Mouse (Mus musculus): ENCODE measurements around the gene Sox13. TPM values are rescaled to one million over a fixed set of nuclear protein-coding genes. Genes with fewer than 3 reads are reported as not detected.

Sox13 gene
- total and polyA plus RNA-seq, 3 experiments = 0.34 to 1.4 (median 0.90) TPM

- no peaks in the 10 kb centered on the region for H3K79me2 ChIP-seq (replicated peaks; ENCODE audit: control insufficient read depth, extremely low read depth, insufficient read depth, poor library complexity, severe bottlenecking)
- dilution Hi-C loops (cut with MboI; ENCODE audit: extremely low pct_ligation_motif_present, extremely low pct_unique_long_range_greater_than_20kb, low sequenced_read_pairs) = no loop called here
- H3K4me2 ChIP-seq (ENCODE audit: insufficient read depth, low read depth, poor library complexity, severe bottlenecking) = no peak overlapping the region
- H3K9me3 ChIP-seq (replicated peaks; ENCODE audit: low read length) = no peaks in the 10 kb centered on the region
- H3K4me3 ChIP-seq (replicated peaks in 1 of 3; ENCODE audit: low read depth in 2 of 3, low read length in 2 of 3, poor library complexity in 1 of 3) = no peak overlapping the region
- in situ Hi-C loops (cut with MboI; ENCODE audit: low pct_ligation_motif_present, low pct_unique_long_range_greater_than_20kb, low sequenced_read_pairs) = no loop called here
- TF ChIP-seq NRF1 (IDR thresholded peaks at IDR 0.05; ENCODE audit: low read depth, low read length) (no peak), UBTF (IDR thresholded peaks at IDR 0.05; ENCODE audit: low read depth, low read length) (no peak), MXI1 (IDR thresholded peaks at IDR 0.05; ENCODE audit: low read depth, low read length) (no peak), ZKSCAN1 (IDR thresholded peaks at IDR 0.05; ENCODE audit: borderline replicate concordance, low read depth, low read length) (no peak), POLR2A (IDR thresholded peaks at IDR 0.05; ENCODE audit: low read depth, low read length) (no peak), BHLHE40 (IDR thresholded peaks at IDR 0.05; ENCODE audit: low read depth, low read length) (no peak), USF2 (conservative IDR thresholded peaks at IDR 0.05; ENCODE audit: low read depth, low read length) (no peak), CHD2 (IDR thresholded peaks at IDR 0.05; ENCODE audit: low read length) (no peak), MEF2A (IDR thresholded peaks at IDR 0.05; ENCODE audit: borderline replicate concordance, low read depth, low read length) (no peak), JUN (IDR thresholded peaks at IDR 0.05; ENCODE audit: insufficient read depth, low read depth, low read length) (no peak), RAD21 (IDR thresholded peaks at IDR 0.05; ENCODE audit: low read depth, low read length) (no peak), SMC3 (IDR thresholded peaks at IDR 0.05; ENCODE audit: low read depth, low read length) (no peak), ZNF384 (IDR thresholded peaks at IDR 0.05; ENCODE audit: low read depth, low read length) (no peak), EP300 (IDR thresholded peaks at IDR 0.05; ENCODE audit: low read length) (no peak), MAX (IDR thresholded peaks at IDR 0.05; ENCODE audit: low read length) (no peak), POLR2AphosphoS2 (IDR thresholded peaks at IDR 0.05; ENCODE audit: low read depth, low read length) (no peak), CTCF (conservative IDR thresholded peaks at IDR 0.05 in 1 of 2, IDR thresholded peaks at IDR 0.05 in 1 of 2; ENCODE audit: low read depth in 2 of 2, low read length in 2 of 2) (no peak), MYC (IDR thresholded peaks at IDR 0.05; ENCODE audit: low read depth, low read length) (no peak), ZC3H11A (IDR thresholded peaks at IDR 0.05; ENCODE audit: low read depth, low read length) (no peak)
- no peak for DNase-seq (ENCODE audit: extremely low read depth)
- H3K36me3 ChIP-seq (replicated peaks in 1 of 2; ENCODE audit: control insufficient read depth in 1 of 2, insufficient read depth in 1 of 2, low read length in 1 of 2) = no peaks in the 10 kb centered on the region
- H3K27ac ChIP-seq (ENCODE audit: insufficient read depth, low read depth) = no peak overlapping the region
- H3K4me1 ChIP-seq (ENCODE audit: control insufficient read depth in 1 of 2, insufficient read depth in 2 of 2) = peaks cover 0 to 4% of the 10 kb centered on the region in 2 experiments; a peak in 1 of 4 replicates
- peaks cover 64% of the 10 kb centered on the region for H3K27me3 ChIP-seq (replicated peaks)
- H3K9ac ChIP-seq (ENCODE audit: insufficient read depth, low read depth) = no peak overlapping the region
Observed at GRCm38 (mm10) chr1:133467905-133468304, 43.7 kb upstream of the Sox13 start.

- H3K36me3 ChIP-seq (replicated peaks in 1 of 2; ENCODE audit: control insufficient read depth in 1 of 2, insufficient read depth in 1 of 2, low read length in 1 of 2) = no peaks in the 10 kb centered on the region
Observed at GRCm38 (mm10) chr1:133463138-133463537, 39.0 kb upstream of the Sox13 start.

More at GRCm38 (mm10) chr1:133463138-133463537, 39.0 kb upstream of the Sox13 start:
- in situ Hi-C loops (cut with MboI; ENCODE audit: low pct_ligation_motif_present, low pct_unique_long_range_greater_than_20kb, low sequenced_read_pairs) = no loop called here
- no peak for DNase-seq (ENCODE audit: extremely low read depth)
- Histone ChIP-seq H3K4me3 (replicated peaks in 1 of 3; ENCODE audit: low read depth in 2 of 3, low read length in 2 of 3, poor library complexity in 1 of 3) (no peak overlapping the region), H3K27ac (ENCODE audit: insufficient read depth, low read depth) (no peak overlapping the region), H3K27me3 (replicated peaks) (peaks cover 60% of the 10 kb centered on the region), H3K4me1 (ENCODE audit: control insufficient read depth in 1 of 2, insufficient read depth in 2 of 2) (peaks cover 0 to 4% of the 10 kb centered on the region in 2 experiments; a peak in 1 of 4 replicates), H3K9me3 (replicated peaks; ENCODE audit: low read length) (peaks cover 9% of the 10 kb centered on the region), H3K9ac (ENCODE audit: insufficient read depth, low read depth) (no peak overlapping the region), H3K4me2 (ENCODE audit: insufficient read depth, low read depth, poor library complexity, severe bottlenecking) (no peak overlapping the region), H3K79me2 (replicated peaks; ENCODE audit: control insufficient read depth, extremely low read depth, insufficient read depth, poor library complexity, severe bottlenecking) (no peaks in the 10 kb centered on the region)
- TF ChIP-seq SIN3A (IDR thresholded peaks at IDR 0.05; ENCODE audit: low read length) = no peak
- TF ChIP-seq POLR2AphosphoS2 (IDR thresholded peaks at IDR 0.05; ENCODE audit: low read depth, low read length) = no peak
- no peak for TF ChIP-seq CHD1 (IDR thresholded peaks at IDR 0.05; ENCODE audit: low read depth, low read length)
- no peak for TF ChIP-seq ZMIZ1 (IDR thresholded peaks at IDR 0.05; ENCODE audit: low read depth, low read length)
- no peak for TF ChIP-seq POLR2A (IDR thresholded peaks at IDR 0.05; ENCODE audit: low read depth, low read length)
- TF ChIP-seq ZNF384 (IDR thresholded peaks at IDR 0.05; ENCODE audit: low read depth, low read length) = no peak
- TF ChIP-seq TBP (conservative IDR thresholded peaks at IDR 0.05; ENCODE audit: low read depth, low read length) = no peak
- no peak for TF ChIP-seq KAT2A (IDR thresholded peaks at IDR 0.05; ENCODE audit: insufficient replicate concordance, low read length)
- TF ChIP-seq RAD21 (IDR thresholded peaks at IDR 0.05; ENCODE audit: low read depth, low read length) = no peak
- no peak for TF ChIP-seq CTCF (conservative IDR thresholded peaks at IDR 0.05 in 1 of 2, IDR thresholded peaks at IDR 0.05 in 1 of 2; ENCODE audit: low read depth in 2 of 2, low read length in 2 of 2)
- dilution Hi-C loops (cut with MboI; ENCODE audit: extremely low pct_ligation_motif_present, extremely low pct_unique_long_range_greater_than_20kb, low sequenced_read_pairs) = no loop called here

Measured in CH12.LX (cell line).